Mouse (Mus musculus) heart, postnatal 0 days (tissue): ENCODE results near the gene Zmiz1.

Experiments
- CTCF ChIP-seq: IDR thresholded peaks from 2 replicates; pipeline ENCODE4 v1.5.1; 2016; ENCODE audit warnings: antibody characterized with exemption, control low read depth, low read depth
- EP300 ChIP-seq: IDR thresholded peaks from 2 replicates; pipeline ENCODE4 v1.6.1; 2016; ENCODE audit warnings: antibody characterized with exemption, low read depth

- TF ChIP-seq CTCF = no peak
- no peak for TF ChIP-seq EP300
Observed at GRCm38 (mm10) chr14:25567837-25568236, 108.9 kb downstream of the Zmiz1 start.
